Mouse (Mus musculus) heart, embryonic 14.5 days (tissue): Measurements from ENCODE around the gene Ear1. TPM values are rescaled to one million over a fixed set of nuclear protein-coding genes. Genes with fewer than 3 reads are reported as not detected.
"Not testable (repeated sequence)": the region's sequence is repeated elsewhere in the genome, so short reads cannot be mapped to it uniquely, and the experiment has no call there.

Experiments used
- ATAC-seq: fragments of 200-750 bp; cut with Nextera tagmentation; 2 replicates; pipeline ENCODE4 v1.8.0; 2017; ENCODE audit warnings: low read depth, moderate TSS enrichment; ENCODE audit not compliant: insufficient number of reproducible peaks, insufficient read depth, low FRiP score
- H3K27ac ChIP-seq, 2 experiments: fragments of 200-500 bp in 1 of 2; fragments of 300-500 bp in 1 of 2; sonication (generic) in 1 of 2; replicated peaks in 1 of 2; 2 replicates each; pipeline ENCODE4 v1.5.1; 2012 to 2014; ENCODE audit warnings: low read depth in 2 of 2, low read length in 2 of 2, control low read depth in 1 of 2, mild to moderate bottlenecking in 1 of 2, mixed read lengths in 1 of 2; ENCODE audit not compliant: control insufficient read depth in 1 of 2, insufficient read depth in 1 of 2
- H3K27me3 ChIP-seq: fragments of 300-500 bp; sonication (generic); 2 replicates; pipeline ENCODE4 v1.6.1; 2014; ENCODE audit warnings: mild to moderate bottlenecking, low read length, control low read depth; ENCODE audit not compliant: control insufficient read depth, insufficient read depth
- H3K36me3 ChIP-seq: fragments of 300-500 bp; sonication (generic); 2 replicates; pipeline ENCODE4 v1.6.1; 2014; ENCODE audit warnings: mild to moderate bottlenecking, control low read depth, low read length, mixed read lengths; ENCODE audit not compliant: control insufficient read depth, insufficient read depth
- H3K4me1 ChIP-seq, 2 experiments: fragments of 200-500 bp in 1 of 2; fragments of 300-500 bp in 1 of 2; sonication (generic) in 1 of 2; 2 replicates each; pipeline ENCODE4 v1.6.1; 2012 to 2014; ENCODE audit warnings: low read length in 2 of 2, control low read depth in 1 of 2, mixed read lengths in 1 of 2; ENCODE audit not compliant: control insufficient read depth in 2 of 2, insufficient read depth in 2 of 2
- H3K4me2 ChIP-seq: fragments of 300-500 bp; sonication (generic); 2 replicates; pipeline ENCODE4 v1.6.1; 2014; ENCODE audit warnings: mild to moderate bottlenecking, low read length
- H3K4me3 ChIP-seq, 2 experiments: fragments of 200-500 bp in 1 of 2; fragments of 300-500 bp in 1 of 2; sonication (generic) in 1 of 2; 2 replicates each; pipeline ENCODE4 v1.5.1; 2012 to 2014; ENCODE audit warnings: low read length in 2 of 2, mild to moderate bottlenecking in 2 of 2, control low read depth in 1 of 2, low read depth in 1 of 2, moderate library complexity in 1 of 2; ENCODE audit not compliant: control insufficient read depth in 1 of 2, insufficient read depth in 1 of 2
- H3K9ac ChIP-seq: fragments of 300-500 bp; sonication (generic); 2 replicates; pipeline ENCODE4 v1.6.1; 2014; ENCODE audit warnings: mild to moderate bottlenecking, low read length
- H3K9me3 ChIP-seq: fragments of 300-500 bp; sonication (generic); 2 replicates; pipeline ENCODE4 v1.6.1; 2016; ENCODE audit warnings: low read length, control low read depth; ENCODE audit not compliant: control insufficient read depth
- WGBS: fragments of 180-500 bp; shearing (Covaris S2); extraction: QIAGEN DNeasy Blood & Tissue Kit; methylation state at CpG from one replicate; pipeline ENCODE4 v1.1.7; 2014; 5-methylcytosine and 5-hydroxymethylcytosine counted together
- polyA plus RNA-seq: library from polyadenylated mRNA; unstranded; fragments of >200 nt; fragmentation: Nextera tagmentation; extraction: Ambion mirVana; gene quantifications from 2 replicates; pipeline ENCODE4 v1.2.1, GENCODE M21; 2014

Gene Ear1
- polyA plus RNA-seq, 1 experiment from 2014 or later = not detected

- not testable (repeated sequence) for H3K4me2 ChIP-seq, H3K27me3 ChIP-seq, H3K27ac ChIP-seq, H3K36me3 ChIP-seq, ATAC-seq, H3K4me1 ChIP-seq, H3K9ac ChIP-seq, H3K9me3 ChIP-seq, H3K4me3 ChIP-seq
- 63% methylated on average over 1 of the region's 1 CpGs for WGBS
Observed at GRCm38 (mm10) chr14:43830385-43830784, 44.9 kb downstream of the Ear1 start.

- not testable (repeated sequence) for H3K27me3 ChIP-seq, ATAC-seq, H3K4me2 ChIP-seq, H3K4me1 ChIP-seq, H3K9ac ChIP-seq, H3K4me3 ChIP-seq, H3K36me3 ChIP-seq, H3K27ac ChIP-seq, H3K9me3 ChIP-seq
- 69% methylated on average over 6 of the region's 6 CpGs for WGBS
Observed at GRCm38 (mm10) chr14:43824176-43824575, 51.1 kb downstream of the Ear1 start.

- H3K9me3 ChIP-seq, H3K36me3 ChIP-seq, H3K9ac ChIP-seq, ATAC-seq, H3K27ac ChIP-seq, H3K27me3 ChIP-seq, H3K4me3 ChIP-seq, H3K4me1 ChIP-seq, H3K4me2 ChIP-seq: not testable (repeated sequence)
- WGBS = 52% methylated on average over 1 of the region's 2 CpGs
Observed at GRCm38 (mm10) chr14:43821869-43822268, 53.4 kb downstream of the Ear1 start.

- not testable (repeated sequence) for H3K4me3 ChIP-seq, ATAC-seq, H3K9ac ChIP-seq, H3K9me3 ChIP-seq, H3K27ac ChIP-seq, H3K4me2 ChIP-seq, H3K27me3 ChIP-seq, H3K4me1 ChIP-seq, H3K36me3 ChIP-seq
- 62% methylated on average over 8 of the region's 9 CpGs for WGBS
Observed at GRCm38 (mm10) chr14:43812458-43812857, 62.9 kb downstream of the Ear1 start.

- not testable (repeated sequence) for ATAC-seq, H3K27me3 ChIP-seq, H3K36me3 ChIP-seq, H3K4me1 ChIP-seq, H3K27ac ChIP-seq, H3K4me2 ChIP-seq, H3K9me3 ChIP-seq, H3K9ac ChIP-seq, H3K4me3 ChIP-seq
- WGBS = 74% methylated on average over 3 of the region's 4 CpGs
Observed at GRCm38 (mm10) chr14:43808142-43808541, 67.2 kb downstream of the Ear1 start.

- H3K27me3 ChIP-seq, H3K9ac ChIP-seq, H3K27ac ChIP-seq, H3K36me3 ChIP-seq, H3K4me1 ChIP-seq, H3K9me3 ChIP-seq, H3K4me2 ChIP-seq, ATAC-seq, H3K4me3 ChIP-seq: not testable (repeated sequence)
- 0% methylated on average over 4 of the region's 7 CpGs for WGBS
Observed at GRCm38 (mm10) chr14:43804435-43804834, 70.9 kb downstream of the Ear1 start.

GRCm38 (mm10) chr14:43796905-43797470, 78.3 kb downstream of the Ear1 start:
- not testable (repeated sequence) for H3K4me1 ChIP-seq, H3K36me3 ChIP-seq, ATAC-seq, H3K27ac ChIP-seq, H3K9me3 ChIP-seq, H3K27me3 ChIP-seq
- H3K4me2 ChIP-seq = peak overlapping the region; percentile 60
- peak overlapping the region; percentile 50 for H3K9ac ChIP-seq
- WGBS = 9% methylated on average over 19 of the region's 23 CpGs
- peak overlapping the region; percentile 7 to 21; a peak in 3 of 4 replicates for H3K4me3 ChIP-seq
